Mouse (Mus musculus): ENCODE data around the gene Kif3a.

DNA sequence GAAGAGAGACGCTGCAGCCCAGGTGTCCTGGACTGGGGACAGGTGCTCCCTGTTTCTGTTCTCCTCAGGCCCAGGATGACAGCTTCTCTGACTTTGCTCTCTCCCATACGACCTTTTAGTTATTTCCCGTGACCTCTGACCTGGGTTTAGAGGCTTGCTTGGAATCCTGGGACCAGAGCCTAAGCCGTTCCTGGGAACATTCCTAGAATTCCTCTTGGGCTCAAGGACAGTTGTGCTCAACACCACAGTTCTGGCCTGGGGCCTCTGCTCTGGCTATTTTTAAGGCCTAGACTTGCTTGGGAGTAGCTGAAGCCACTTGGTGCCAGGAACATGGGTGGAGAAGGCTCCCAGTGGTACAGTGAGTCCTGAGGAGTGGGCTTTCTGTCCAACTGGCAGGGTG is 41.7 kb upstream of the Kif3a start:
- TF ChIP-seq TAL1 (IDR thresholded peaks at IDR 0.05; ENCODE audit: low read length) = no peak
- TF ChIP-seq GATA1 (IDR thresholded peaks at IDR 0.05; ENCODE audit: low read length) = no peak
